Mouse (Mus musculus): Measurements from ENCODE around the gene Oser1.

GRCm38 (mm10) chr2:163438619-163439451, 14.3 kb upstream of the Oser1 start:
- no peak for TF ChIP-seq CTCF (IDR thresholded peaks at IDR 0.05; ENCODE audit: insufficient read depth, low read depth, low read length)
- no peak; the same call in 1 of the 2 replicates for TF ChIP-seq POLR2A (IDR thresholded peaks at IDR 0.05; ENCODE audit: insufficient read depth, low read depth, low read length)

All from olfactory bulb, adult 2 months (tissue).